Mouse (Mus musculus) stomach, embryonic 15.5 days (tissue): ENCODE data around the gene Olfr1392. TPM values are rescaled to one million over a fixed set of nuclear protein-coding genes. Genes with fewer than 3 reads are reported as not detected.

ENCODE experiments used
- ATAC-seq: fragments of 200-750 bp; cut with Nextera tagmentation; 2 replicates; pipeline ENCODE4 v1.8.0; 2017; ENCODE audit warnings: low read depth, moderate number of reproducible peaks, moderate TSS enrichment; ENCODE audit not compliant: insufficient read depth, low FRiP score
- H3K27ac ChIP-seq: fragments of 300-500 bp; sonication (generic); 2 replicates; pipeline ENCODE4 v1.5.1; 2015; ENCODE audit warnings: mild to moderate bottlenecking, inconsistent platforms
- H3K27me3 ChIP-seq: fragments of 300-500 bp; sonication (generic); replicated peaks from 2 replicates; pipeline ENCODE4 v1.6.1; 2015; ENCODE audit warnings: inconsistent platforms
- H3K36me3 ChIP-seq: fragments of 300-500 bp; sonication (generic); 2 replicates; pipeline ENCODE4 v1.6.1; 2015; ENCODE audit warnings: inconsistent platforms
- H3K4me1 ChIP-seq: fragments of 300-500 bp; sonication (generic); 2 replicates; pipeline ENCODE4 v1.6.1; 2015; ENCODE audit warnings: inconsistent platforms
- H3K4me2 ChIP-seq: fragments of 300-500 bp; sonication (generic); 2 replicates; pipeline ENCODE4 v1.6.1; 2015; ENCODE audit warnings: mild to moderate bottlenecking, inconsistent platforms
- H3K4me3 ChIP-seq: fragments of 300-500 bp; sonication (generic); replicated peaks from 2 replicates; pipeline ENCODE4 v1.5.1; 2015; ENCODE audit warnings: inconsistent platforms
- H3K9ac ChIP-seq: fragments of 300-500 bp; sonication (generic); 2 replicates; pipeline ENCODE4 v1.6.1; 2015; ENCODE audit warnings: inconsistent platforms
- H3K9me3 ChIP-seq: fragments of 300-500 bp; sonication (generic); 2 replicates; pipeline ENCODE4 v1.6.1; 2016; ENCODE audit warnings: inconsistent platforms
- WGBS: fragments of 180-500 bp; shearing (Covaris S2); methylation state at CpG from one replicate; pipeline ENCODE4 v1.1.7; 2015; 5-methylcytosine and 5-hydroxymethylcytosine counted together
- polyA plus RNA-seq: library from polyadenylated mRNA; unstranded; fragments of >200 nt; fragmentation: Nextera tagmentation; extraction: Ambion mirVana; gene quantifications from 2 replicates; pipeline ENCODE4 v1.2.1, GENCODE M21; 2015

Gene Olfr1392
- polyA plus RNA-seq, 1 experiment from 2014 or later: not detected

- Histone ChIP-seq H3K27me3 (no peaks in the 10 kb centered on the region), H3K36me3 (no peaks in the 10 kb centered on the region), H3K9me3 (no peaks in the 10 kb centered on the region), H3K4me2 (peak overlapping the region; percentile 70), H3K9ac (no peak overlapping the region), H3K4me3 (peak overlapping the region; percentile 61), H3K27ac (peak overlapping the region; percentile 3; the same call in 1 of the 2 replicates), H3K4me1 (peaks cover 50% of the 10 kb centered on the region)
- WGBS: 29% methylated on average over 12 of the region's 12 CpGs
- ATAC-seq: no peak
These were observed 39.3 kb upstream of the Olfr1392 start for GRCm38 (mm10) chr11:49245634-49246415.

DNA sequence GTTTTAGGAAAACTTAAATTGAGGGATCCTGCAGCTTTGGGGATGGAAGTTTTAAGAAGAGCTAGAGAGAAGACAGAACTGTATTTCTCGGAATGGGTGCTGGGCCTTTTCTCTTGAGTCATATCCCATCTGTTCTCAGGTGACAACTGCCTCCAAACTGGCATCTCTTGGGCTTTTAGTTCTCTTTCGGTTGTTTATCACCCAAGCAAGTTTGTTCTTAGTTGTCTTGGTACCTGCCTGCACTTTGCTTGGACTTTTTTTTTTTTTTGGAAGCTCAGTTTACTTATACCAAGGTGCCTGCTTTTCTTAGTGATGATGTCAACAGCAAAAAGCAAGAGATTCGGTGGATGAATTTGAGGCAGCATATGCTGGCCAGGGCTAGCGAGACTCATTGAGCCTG lies 38.6 kb upstream of the Olfr1392 start:
- Histone ChIP-seq H3K4me1 (peaks cover 55% of the 10 kb centered on the region), H3K27me3 (no peaks in the 10 kb centered on the region), H3K27ac (no peak overlapping the region; the same call in 1 of the 2 replicates), H3K4me3 (no peak overlapping the region), H3K36me3 (no peaks in the 10 kb centered on the region), H3K9ac (no peak overlapping the region), H3K9me3 (no peaks in the 10 kb centered on the region), H3K4me2 (peak overlapping the region; percentile 70)
- WGBS: 81% methylated on average over 4 of the region's 4 CpGs
- ATAC-seq: no peak

GRCm38 (mm10) chr11:49247255-49247654 lies 37.8 kb upstream of the Olfr1392 start:
- H3K9me3 ChIP-seq: no peaks in the 10 kb centered on the region
- no peaks in the 10 kb centered on the region for H3K27me3 ChIP-seq
- no peak overlapping the region for H3K4me3 ChIP-seq
- peak overlapping the region; percentile 96; the same call in 1 of the 2 replicates for H3K27ac ChIP-seq
- no peak overlapping the region; the same call in 1 of the 2 replicates for H3K4me2 ChIP-seq
- peaks cover 63% of the 10 kb centered on the region for H3K4me1 ChIP-seq
- H3K36me3 ChIP-seq: 0 out of 2 replicates have a peak, but pooled peaks cover 2% of the 10 kb centered on the region
- WGBS: 16% methylated on average over 2 of the region's 2 CpGs
- no peak for ATAC-seq
- H3K9ac ChIP-seq: peak overlapping the region; percentile 8; the same call in 1 of the 2 replicates

DNA sequence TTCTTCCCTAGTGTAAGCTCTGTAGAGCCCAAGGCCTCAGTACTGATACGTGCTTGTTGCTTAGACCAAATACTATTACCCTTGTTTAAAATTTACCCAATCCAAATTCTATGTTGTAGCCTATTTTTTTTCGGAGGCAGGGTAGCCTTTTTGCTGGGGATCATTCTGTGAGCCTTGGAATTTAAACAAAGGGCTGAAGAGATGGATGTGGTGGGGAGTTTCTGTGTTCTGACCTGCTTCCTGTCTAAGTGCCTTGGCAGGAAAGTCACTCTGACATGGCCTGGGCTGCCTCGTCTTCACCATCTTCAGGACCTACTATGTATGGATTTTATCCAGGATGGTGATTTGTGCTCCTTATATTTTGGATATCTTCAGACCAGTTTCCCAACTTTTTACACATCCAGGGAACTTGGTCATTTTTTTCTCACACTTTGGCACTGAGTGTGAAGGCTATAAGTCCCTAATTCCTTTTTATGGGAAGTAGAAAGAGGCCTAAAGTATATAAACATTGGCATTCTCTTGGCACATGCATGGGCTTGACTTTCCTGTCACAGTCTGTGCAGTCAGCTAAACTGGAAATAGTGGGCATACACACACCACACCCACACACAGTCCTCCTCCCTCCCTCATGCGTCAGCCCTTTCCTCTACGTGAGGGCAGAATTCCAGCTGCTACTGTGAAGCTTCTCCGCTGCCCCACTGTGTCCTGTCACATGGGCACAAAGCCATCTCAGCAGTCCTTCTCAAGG lies 36.7 kb upstream of the Olfr1392 start:
- Histone ChIP-seq H3K27me3 (no peaks in the 10 kb centered on the region), H3K4me2 (peak overlapping the region; percentile 4; the same call in 1 of the 2 replicates), H3K27ac (peak overlapping the region; percentile 96), H3K4me3 (no peak overlapping the region), H3K36me3 (0 out of 2 replicates have a peak, but pooled peaks cover 6% of the 10 kb centered on the region), H3K9ac (no peak overlapping the region), H3K9me3 (no peaks in the 10 kb centered on the region), H3K4me1 (peaks cover 57% of the 10 kb centered on the region)
- 46% methylated on average over 6 of the region's 6 CpGs for WGBS
- no peak for ATAC-seq

- no peak overlapping the region; the same call in 1 of the 2 replicates for H3K4me3 ChIP-seq
- peaks cover 57% of the 10 kb centered on the region for H3K4me1 ChIP-seq
- peak overlapping the region; percentile 96 for H3K27ac ChIP-seq
- ATAC-seq: no peak
- H3K36me3 ChIP-seq: 0 out of 2 replicates have a peak, but pooled peaks cover 12% of the 10 kb centered on the region
- no peak overlapping the region for H3K9ac ChIP-seq
- H3K27me3 ChIP-seq: no peaks in the 10 kb centered on the region
- H3K4me2 ChIP-seq: peak overlapping the region; percentile 19; the same call in 1 of the 2 replicates
- 69% methylated on average over 6 of the region's 6 CpGs for WGBS
- no peaks in the 10 kb centered on the region for H3K9me3 ChIP-seq
These were observed 35.9 kb upstream of the Olfr1392 start for GRCm38 (mm10) chr11:49248974-49249700.

- Histone ChIP-seq H3K9ac (peak overlapping the region; percentile 77; the same call in 1 of the 2 replicates), H3K27ac (peak overlapping the region; percentile 96), H3K4me1 (peaks cover 53% of the 10 kb centered on the region), H3K36me3 (peaks cover 20% of the 10 kb centered on the region), H3K27me3 (no peaks in the 10 kb centered on the region), H3K4me2 (peak overlapping the region; percentile 65), H3K9me3 (no peaks in the 10 kb centered on the region), H3K4me3 (peak overlapping the region; percentile 72)
- no peak for ATAC-seq
- WGBS: 19% methylated on average over 10 of the region's 10 CpGs
These were observed 35.2 kb upstream of the Olfr1392 start for GRCm38 (mm10) chr11:49249811-49250421.

DNA sequence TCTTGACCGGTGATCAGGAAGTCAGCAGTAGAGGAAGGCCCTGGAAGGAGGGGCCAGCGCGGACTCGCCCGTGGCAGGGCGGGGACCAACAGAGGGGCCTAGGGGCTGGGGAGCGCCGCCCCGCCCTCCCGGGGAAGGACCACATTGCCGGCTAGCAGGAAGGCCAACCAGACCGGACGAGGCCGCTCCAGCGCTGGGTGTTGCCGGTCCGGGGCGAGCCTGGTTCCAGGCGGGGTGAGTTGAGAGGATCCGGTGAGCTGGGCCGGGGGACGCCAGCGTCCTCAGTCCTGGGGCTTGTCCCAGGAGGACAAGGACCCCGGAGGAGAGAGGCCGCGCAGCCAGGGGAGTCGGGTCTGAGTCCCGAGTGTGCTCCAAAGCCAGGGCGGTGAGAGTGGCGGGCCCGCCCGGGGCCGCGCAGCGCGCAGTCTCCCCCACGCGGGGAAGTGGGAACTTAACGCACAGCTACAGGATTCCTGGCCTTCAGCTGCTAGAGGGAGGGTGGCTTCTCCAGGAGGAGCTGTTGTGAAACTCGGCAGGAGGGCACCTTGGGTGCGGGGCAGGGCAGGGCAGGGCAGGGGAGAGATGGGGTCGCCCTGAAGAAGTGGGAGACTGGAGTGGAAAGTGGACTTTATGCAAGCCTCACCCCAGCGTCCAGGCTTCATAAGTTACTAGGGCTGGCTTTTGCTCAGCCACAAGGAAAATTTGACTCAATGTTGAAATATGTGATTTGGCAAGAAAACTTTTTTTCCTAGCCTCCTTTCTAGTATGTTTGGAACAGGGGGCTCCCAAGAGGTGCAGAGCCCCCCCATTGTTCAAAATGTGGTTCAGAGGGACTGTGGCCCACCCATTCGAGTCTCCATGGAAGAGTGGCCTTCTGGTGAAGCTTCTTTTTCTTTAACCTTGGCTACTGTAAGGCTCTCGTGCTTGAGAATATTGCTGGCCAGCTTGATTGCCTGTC lies 34.4 kb upstream of the Olfr1392 start:
- peak overlapping the region; percentile 65 for H3K4me2 ChIP-seq
- H3K4me3 ChIP-seq: peak overlapping the region; percentile 72
- H3K27ac ChIP-seq: peak overlapping the region; percentile 96
- ATAC-seq: peak; percentile 97
- no peaks in the 10 kb centered on the region for H3K9me3 ChIP-seq
- WGBS: under 1% methylated on average over 45 of the region's 45 CpGs
- peaks cover 48% of the 10 kb centered on the region for H3K4me1 ChIP-seq
- peaks cover 23% of the 10 kb centered on the region for H3K36me3 ChIP-seq
- H3K27me3 ChIP-seq: no peaks in the 10 kb centered on the region
- peak overlapping the region; percentile 77 for H3K9ac ChIP-seq

- Histone ChIP-seq H3K4me1 (peaks cover 48% of the 10 kb centered on the region), H3K27ac (no peak overlapping the region)
These were observed 33.7 kb upstream of the Olfr1392 start for GRCm38 (mm10) chr11:49251380-49251761.

DNA sequence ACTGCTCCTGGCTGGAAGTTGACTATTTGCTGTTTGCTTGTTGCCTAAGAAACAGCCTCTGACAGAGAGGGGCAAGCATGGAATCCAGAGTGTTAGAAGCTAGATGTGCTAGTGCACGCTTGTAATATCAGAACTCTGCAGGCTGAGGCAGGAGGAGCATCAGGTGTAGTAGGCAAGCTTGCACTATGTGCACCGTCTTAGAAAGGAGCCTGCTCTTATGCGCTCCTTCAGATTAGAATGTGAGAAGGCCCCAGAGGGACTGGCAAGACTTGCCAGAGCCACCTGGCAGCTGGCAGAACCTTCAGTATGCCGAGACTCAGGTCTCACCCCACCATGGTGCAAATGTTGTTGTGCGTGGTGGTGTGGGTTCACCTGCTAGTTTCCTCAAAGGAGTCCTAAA lies 33.0 kb upstream of the Olfr1392 start:
- no peaks in the 10 kb centered on the region for H3K9me3 ChIP-seq
- no peak overlapping the region for H3K4me3 ChIP-seq
- no peak for ATAC-seq
- H3K4me1 ChIP-seq: peaks cover 43% of the 10 kb centered on the region
- no peaks in the 10 kb centered on the region for H3K27me3 ChIP-seq
- H3K4me2 ChIP-seq: peak overlapping the region; percentile 65
- H3K36me3 ChIP-seq: peaks cover 23% of the 10 kb centered on the region
- H3K9ac ChIP-seq: no peak overlapping the region
- WGBS: 87% methylated on average over 5 of the region's 5 CpGs
- no peak overlapping the region for H3K27ac ChIP-seq

More at GRCm38 (mm10) chr11:49251380-49251761, 33.7 kb upstream of the Olfr1392 start:
- H3K36me3 ChIP-seq: peaks cover 23% of the 10 kb centered on the region
- H3K4me3 ChIP-seq: peak overlapping the region; percentile 72
- peak overlapping the region; percentile 77; the same call in 1 of the 2 replicates for H3K9ac ChIP-seq
- no peak for ATAC-seq
- WGBS: 44% methylated on average over 7 of the region's 7 CpGs
- no peaks in the 10 kb centered on the region for H3K9me3 ChIP-seq
- peak overlapping the region; percentile 65 for H3K4me2 ChIP-seq
- H3K27me3 ChIP-seq: no peaks in the 10 kb centered on the region

- ATAC-seq: no peak
- 89% methylated on average over 6 of the region's 6 CpGs for WGBS
- H3K9ac ChIP-seq: no peak overlapping the region
These were observed 32.0 kb upstream of the Olfr1392 start for GRCm38 (mm10) chr11:49253035-49253434.

More at GRCm38 (mm10) chr11:49253035-49253434, 32.0 kb upstream of the Olfr1392 start:
- H3K4me2 ChIP-seq: no peak overlapping the region
- peaks cover 33% of the 10 kb centered on the region for H3K4me1 ChIP-seq
- H3K27me3 ChIP-seq: no peaks in the 10 kb centered on the region
- H3K36me3 ChIP-seq: peaks cover 23% of the 10 kb centered on the region
- H3K27ac ChIP-seq: no peak overlapping the region
- H3K4me3 ChIP-seq: no peak overlapping the region
- no peaks in the 10 kb centered on the region for H3K9me3 ChIP-seq
